Mouse (Mus musculus) cerebellum, adult 2 months (tissue): ENCODE results near the gene 1810055G02Rik.

ENCODE experiments used
- CTCF ChIP-seq: fragments of 200-500 bp; IDR thresholded peaks from 2 replicates; pipeline ENCODE4 v1.5.1; 2011; ENCODE audit warnings: low read depth, mild to moderate bottlenecking, control low read depth, low read length, moderate library complexity, borderline replicate concordance; ENCODE audit not compliant: insufficient read depth
- POLR2A ChIP-seq: fragments of 200-500 bp; IDR thresholded peaks from 2 replicates; pipeline ENCODE4 v1.6.1; 2011; ENCODE audit warnings: low read length, control low read depth, borderline replicate concordance; ENCODE audit not compliant: insufficient read depth

GRCm38 (mm10) chr19:3766378-3766777, 58.3 kb downstream of the 1810055G02Rik start:
- TF ChIP-seq POLR2A (no peak), CTCF (no peak)
